Mouse (Mus musculus): ENCODE results near the gene Ccr10. TPM values are rescaled to one million over a fixed set of nuclear protein-coding genes. Genes with fewer than 3 reads are reported as not detected.

Ccr10 gene
- polyA plus RNA-seq, 1 experiment = 1.0 TPM

GRCm38 (mm10) chr11:101180261-101180660 is 5.0 kb upstream of the Ccr10 start:
- H3K4me3 ChIP-seq (replicated peaks; ENCODE audit: insufficient read depth, low read depth, low read length) = no peak overlapping the region
- H3K27ac ChIP-seq (ENCODE audit: insufficient read depth, low read length) = no peak overlapping the region
- DNase-seq = no peak
- TF ChIP-seq POLR2A (IDR thresholded peaks at IDR 0.05; ENCODE audit: borderline replicate concordance, insufficient read depth, low read length) (no peak), CTCF (IDR thresholded peaks at IDR 0.05; ENCODE audit: borderline replicate concordance, insufficient read depth, low read depth, low read length) (no peak)
- peaks cover 51% of the 10 kb centered on the region for H3K4me1 ChIP-seq (ENCODE audit: control insufficient read depth, insufficient read depth, low read length)
- 62% methylated on average over 17 of the region's 17 CpGs for WGBS
- no peaks in the 10 kb centered on the region for H3K27me3 ChIP-seq (ENCODE audit: control insufficient read depth, insufficient read depth, low read length)

GRCm38 (mm10) chr11:101179306-101179705 is 4.1 kb upstream of the Ccr10 start:
- peak; percentile 70 to 75 for DNase-seq
- H3K4me3 ChIP-seq (replicated peaks; ENCODE audit: insufficient read depth, low read depth, low read length) = peak overlapping the region; percentile 45
- peaks cover 46% of the 10 kb centered on the region for H3K4me1 ChIP-seq (ENCODE audit: control insufficient read depth, insufficient read depth, low read length)
- no peaks in the 10 kb centered on the region for H3K27me3 ChIP-seq (ENCODE audit: control insufficient read depth, insufficient read depth, low read length)
- WGBS = 20% methylated on average over 15 of the region's 15 CpGs
- TF ChIP-seq POLR2A (IDR thresholded peaks at IDR 0.05; ENCODE audit: borderline replicate concordance, insufficient read depth, low read length) (0 out of 2 replicates have a peak, but pooled peaks have one; percentile 8), CTCF (IDR thresholded peaks at IDR 0.05; ENCODE audit: borderline replicate concordance, insufficient read depth, low read depth, low read length) (no peak)
- H3K27ac ChIP-seq (ENCODE audit: insufficient read depth, low read length) = 0 out of 2 replicates have a peak overlapping the region, but pooled peaks have one; percentile 16

GRCm38 (mm10) chr11:101178061-101179058 is 3.1 kb upstream of the Ccr10 start:
- peak overlapping the region; percentile 96 for H3K27ac ChIP-seq (ENCODE audit: insufficient read depth, low read length)
- TF ChIP-seq CTCF (IDR thresholded peaks at IDR 0.05; ENCODE audit: borderline replicate concordance, insufficient read depth, low read depth, low read length) = no peak
- TF ChIP-seq POLR2A (IDR thresholded peaks at IDR 0.05; ENCODE audit: borderline replicate concordance, insufficient read depth, low read length) = no peak
- peak overlapping the region; percentile 76 for H3K4me3 ChIP-seq (replicated peaks; ENCODE audit: insufficient read depth, low read depth, low read length)
- no peaks in the 10 kb centered on the region for H3K27me3 ChIP-seq (ENCODE audit: control insufficient read depth, insufficient read depth, low read length)
- peak in 1 of 2 experiments; percentile 67 for DNase-seq
- 14% methylated on average over 36 of the region's 36 CpGs for WGBS
- peaks cover 46% of the 10 kb centered on the region for H3K4me1 ChIP-seq (ENCODE audit: control insufficient read depth, insufficient read depth, low read length)

- peak; percentile 91 to 93 for DNase-seq
- Histone ChIP-seq H3K27ac (ENCODE audit: insufficient read depth, low read length) (peak overlapping the region; percentile 96), H3K4me3 (replicated peaks; ENCODE audit: insufficient read depth, low read depth, low read length) (peak overlapping the region; percentile 76), H3K27me3 (ENCODE audit: control insufficient read depth, insufficient read depth, low read length) (no peaks in the 10 kb centered on the region), H3K4me1 (ENCODE audit: control insufficient read depth, insufficient read depth, low read length) (peaks cover 39% of the 10 kb centered on the region)
- peak; percentile 40; the same call in 1 of the 2 replicates for TF ChIP-seq POLR2A (IDR thresholded peaks at IDR 0.05; ENCODE audit: borderline replicate concordance, insufficient read depth, low read length)
- TF ChIP-seq CTCF (IDR thresholded peaks at IDR 0.05; ENCODE audit: borderline replicate concordance, insufficient read depth, low read depth, low read length) = peak; percentile 72
- 6% methylated on average over 22 of the region's 22 CpGs for WGBS
Measured at GRCm38 (mm10) chr11:101176933-101177773, 1.9 kb upstream of the Ccr10 start.

GRCm38 (mm10) chr11:101176117-101176691 is 961 bp upstream of the Ccr10 start:
- Histone ChIP-seq H3K27me3 (ENCODE audit: control insufficient read depth, insufficient read depth, low read length) (no peaks in the 10 kb centered on the region), H3K27ac (ENCODE audit: insufficient read depth, low read length) (peak overlapping the region; percentile 96), H3K4me1 (ENCODE audit: control insufficient read depth, insufficient read depth, low read length) (peaks cover 33% of the 10 kb centered on the region), H3K4me3 (replicated peaks; ENCODE audit: insufficient read depth, low read depth, low read length) (peak overlapping the region; percentile 76)
- peak; percentile 84 to 86 for DNase-seq
- peak; percentile 57; the same call in 1 of the 2 replicates for TF ChIP-seq CTCF (IDR thresholded peaks at IDR 0.05; ENCODE audit: borderline replicate concordance, insufficient read depth, low read depth, low read length)
- peak; percentile 28; the same call in 1 of the 2 replicates for TF ChIP-seq POLR2A (IDR thresholded peaks at IDR 0.05; ENCODE audit: borderline replicate concordance, insufficient read depth, low read length)
- under 1% methylated on average over 25 of the region's 25 CpGs for WGBS

- peaks cover 33% of the 10 kb centered on the region for H3K4me1 ChIP-seq (ENCODE audit: control insufficient read depth, insufficient read depth, low read length)
- no peak for TF ChIP-seq CTCF (IDR thresholded peaks at IDR 0.05; ENCODE audit: borderline replicate concordance, insufficient read depth, low read depth, low read length)
- no peak for TF ChIP-seq POLR2A (IDR thresholded peaks at IDR 0.05; ENCODE audit: borderline replicate concordance, insufficient read depth, low read length)
- peak; percentile 84 to 87 for DNase-seq
- 3% methylated on average over 11 of the region's 11 CpGs for WGBS
- H3K27me3 ChIP-seq (ENCODE audit: control insufficient read depth, insufficient read depth, low read length) = no peaks in the 10 kb centered on the region
- H3K4me3 ChIP-seq (replicated peaks; ENCODE audit: insufficient read depth, low read depth, low read length) = peak overlapping the region; percentile 76
- H3K27ac ChIP-seq (ENCODE audit: insufficient read depth, low read length) = peak overlapping the region; percentile 96
Measured at GRCm38 (mm10) chr11:101175636-101176116, 433 bp upstream of the Ccr10 start.

GRCm38 (mm10) chr11:101174389-101174745 is 876 bp downstream of the Ccr10 start:
- TF ChIP-seq POLR2A (IDR thresholded peaks at IDR 0.05; ENCODE audit: borderline replicate concordance, insufficient read depth, low read length) = no peak
- no peak for TF ChIP-seq CTCF (IDR thresholded peaks at IDR 0.05; ENCODE audit: borderline replicate concordance, insufficient read depth, low read depth, low read length)
- H3K27ac ChIP-seq (ENCODE audit: insufficient read depth, low read length) = peak overlapping the region; percentile 77
- peak; percentile 63 to 68 for DNase-seq
- H3K27me3 ChIP-seq (ENCODE audit: control insufficient read depth, insufficient read depth, low read length) = no peaks in the 10 kb centered on the region
- H3K4me1 ChIP-seq (ENCODE audit: control insufficient read depth, insufficient read depth, low read length) = peaks cover 28% of the 10 kb centered on the region
- peak overlapping the region; percentile 16 for H3K4me3 ChIP-seq (replicated peaks; ENCODE audit: insufficient read depth, low read depth, low read length)
- 8% methylated on average over 9 of the region's 9 CpGs for WGBS

All from cerebellum, adult 2 months (tissue).